Mouse (Mus musculus) spleen, embryonic (tissue): ENCODE data around the gene Zfp27.
"Not testable (repeated sequence)": the region's sequence is repeated elsewhere in the genome, so short reads cannot be mapped to it uniquely, and the experiment has no call there.

Source experiments
- CTCF ChIA-PET: fragments of 350-600 bp; sonication (Branson Sonifier 250); formaldehyde crosslinking; loops from one replicate; lab custom pipeline; 2022; lab: Charles Lee

The Zfp27 gene

DNA sequence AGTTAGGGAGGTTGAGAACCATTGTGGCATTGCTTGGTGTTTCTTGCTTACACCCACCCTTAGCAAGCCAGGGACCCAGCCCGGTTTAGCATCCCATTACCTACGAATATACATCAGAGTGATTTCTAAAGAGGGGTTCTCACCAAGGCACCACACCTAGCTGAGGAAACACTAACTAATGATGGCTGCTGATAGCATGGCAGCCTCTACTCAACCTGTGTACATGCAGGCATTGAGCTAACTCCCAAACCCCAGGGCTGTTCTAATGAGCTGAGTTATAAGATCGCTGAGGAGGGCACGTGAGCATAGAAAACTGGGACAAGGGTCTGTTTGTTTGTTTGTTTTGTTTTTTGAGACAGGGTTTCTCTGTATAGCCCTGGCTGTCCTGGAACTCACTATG lies 13.6 kb downstream of the Zfp27 start:
- CTCF ChIA-PET = no interaction called here

DNA sequence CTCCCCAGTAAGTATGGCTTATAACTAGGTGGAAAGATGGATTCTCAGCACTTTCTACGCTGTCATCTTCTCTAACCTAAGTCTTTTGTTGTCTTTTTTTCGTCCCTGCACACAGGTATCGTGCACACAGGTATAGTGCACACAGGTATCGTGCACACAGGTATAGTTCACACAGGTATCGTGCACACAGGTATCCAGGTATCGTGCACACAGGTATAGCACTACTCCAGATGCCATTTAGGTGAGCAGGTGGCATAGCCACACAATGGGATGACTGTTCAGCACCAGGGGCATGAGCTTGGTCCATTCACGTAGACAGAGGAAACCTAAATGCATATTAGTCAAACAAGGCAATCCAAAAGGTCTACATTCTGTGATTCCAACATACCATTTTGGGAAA lies 15.9 kb downstream of the Zfp27 start:
- CTCF ChIA-PET = interaction anchor here (0.8 kb wide), 1 partner anchor 559 kb away, joined by 7 read pairs; no protein-coding TSS in a partner anchor

DNA sequence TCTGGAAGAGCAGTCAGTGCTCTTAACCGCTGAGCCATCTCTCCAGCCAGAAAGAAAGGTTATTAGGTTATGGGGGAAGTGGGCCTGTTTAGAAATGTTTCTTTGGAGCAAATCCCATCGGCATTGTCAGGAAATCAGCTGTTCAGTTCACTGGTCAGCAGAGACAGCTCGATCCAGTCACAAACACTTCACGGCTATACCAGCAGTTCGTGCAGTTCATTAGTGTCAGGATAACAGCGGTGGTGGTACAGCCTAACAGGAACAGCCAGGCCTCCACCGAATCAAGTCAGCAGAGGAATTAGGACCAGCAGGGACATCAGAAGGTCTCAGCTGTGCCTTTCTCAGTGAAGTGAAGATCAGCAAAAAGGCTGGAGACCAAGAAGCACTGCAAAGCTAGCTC lies 25.5 kb downstream of the Zfp27 start:
- CTCF ChIA-PET = no interaction called here

GRCm38 (mm10) chr7:29880056-29880455 lies 26.3 kb downstream of the Zfp27 start:
- CTCF ChIA-PET = no interaction called here

- CTCF ChIA-PET = not testable (repeated sequence)
These were observed 28.8 kb downstream of the Zfp27 start for GRCm38 (mm10) chr7:29877561-29877960.

GRCm38 (mm10) chr7:29874256-29874655 lies 32.1 kb downstream of the Zfp27 start:
- CTCF ChIA-PET = no interaction called here

GRCm38 (mm10) chr7:29861660-29862059 lies 44.7 kb downstream of the Zfp27 start:
- CTCF ChIA-PET = no interaction called here

DNA sequence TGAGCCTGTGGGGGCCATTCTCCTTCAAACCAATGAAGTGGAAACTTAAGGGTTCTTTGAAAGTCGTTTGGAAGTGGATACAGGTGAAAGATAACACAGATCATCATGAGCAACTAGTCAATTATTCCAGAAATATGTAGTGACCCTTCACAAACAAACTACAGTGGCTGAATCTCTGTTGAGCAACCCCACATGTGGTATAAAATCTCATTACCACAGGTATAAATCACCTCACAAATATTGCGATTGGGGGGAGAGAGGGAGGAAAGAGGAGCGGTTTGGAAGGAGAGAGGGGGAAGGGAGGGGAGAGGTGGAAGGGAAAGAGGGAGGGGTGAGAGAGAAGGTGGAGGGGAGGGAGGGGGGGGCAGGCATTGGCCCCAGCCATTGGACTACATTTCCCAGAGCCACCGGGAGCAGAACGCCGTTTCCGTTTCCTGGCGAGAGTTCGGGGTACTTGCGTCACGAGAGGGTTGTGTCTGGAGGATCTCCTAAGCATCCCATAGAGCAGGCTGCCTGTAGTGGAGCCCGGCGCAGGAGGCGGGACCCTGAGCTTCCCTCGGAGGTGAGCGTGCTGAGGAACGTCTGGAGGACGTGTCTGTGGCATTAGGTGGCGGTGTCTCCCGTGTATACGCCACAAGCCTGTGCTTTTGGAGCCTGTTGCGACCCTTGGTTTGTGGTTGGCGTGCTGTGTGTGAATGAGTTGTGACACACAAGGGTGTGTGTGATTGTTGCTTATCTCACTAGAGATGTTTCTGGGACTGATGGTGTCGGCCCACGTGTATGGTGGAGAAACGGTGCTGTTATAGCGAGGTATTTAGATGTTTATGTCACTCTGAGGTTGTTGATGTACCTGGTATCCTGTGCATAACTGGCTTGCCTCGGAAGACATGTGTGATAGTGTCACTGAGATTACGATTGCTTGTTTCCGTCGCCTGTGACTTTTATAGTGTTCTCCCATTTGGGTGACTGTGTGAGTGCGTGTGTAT lies 46.5 kb downstream of the Zfp27 start, which contains the start of gene Zfp420:
Zfp420 (plus strand) TSS at position 448 of the 986 bp plus-strand sequence.
- CTCF ChIA-PET = no interaction called here

- CTCF ChIA-PET = no interaction called here
These were observed 53.0 kb downstream of the Zfp27 start, which contains the start of gene Zfp940 for GRCm38 (mm10) chr7:29853219-29853842. Zfp940 (minus strand) TSS chr7:29853669.

GRCm38 (mm10) chr7:29852831-29853218 lies 53.5 kb downstream of the Zfp27 start:
- CTCF ChIA-PET = no interaction called here

GRCm38 (mm10) chr7:29844616-29845015 lies 61.8 kb downstream of the Zfp27 start:
- CTCF ChIA-PET = no interaction called here
